In genomic region chr11:84972067-84972466, GRCm38 (mm10) we compare ENCODE assay signal across 13 mouse cellular contexts. TPM values are rescaled to one million over a fixed set of nuclear protein-coding genes. Genes with fewer than 3 reads are reported as not detected.
A peak's percentile ranks its signal among the peaks of the same experiment; 100 is the strongest.
DNase-seq lines count a peak whose midpoint lies in the region; ATAC-seq and TF ChIP-seq lines count a peak whose summit lies in the region.
"Had no signal": no experiment of that assay in that cellular context is flagged by ENCODE, and none has a peak within 500 bp of the region (broad histone marks: within the 10 kb centered on the region; RNA-seq: fewer than 3 reads in every experiment).

No protein-coding gene starts in this region.

- no peaks in the 10 kb centered on the region for H3K9me3 ChIP-seq in liver, embryonic 12.5 days (replicated peaks)
- H3K9me3 ChIP-seq: hindbrain, embryonic 10.5 days had no signal

- ATAC-seq in liver, embryonic 12.5 days, result no peak
- ATAC-seq: forebrain, embryonic 16.5 days had no signal

- H3K27me3 ChIP-seq in cerebellum, adult 2 months (ENCODE audit: control insufficient read depth, insufficient read depth, low read length), result no peaks in the 10 kb centered on the region
- 0 out of 2 replicates have a peak, but pooled peaks cover 3% of the 10 kb centered on the region for H3K27me3 ChIP-seq in liver, embryonic 12.5 days (replicated peaks)

- H3K4me2 ChIP-seq in liver, embryonic 12.5 days, result no peak overlapping the region

- no peak overlapping the region for H3K27ac ChIP-seq in cerebellum, adult 2 months (ENCODE audit: insufficient read depth, low read length)
- no peak overlapping the region for H3K27ac ChIP-seq in liver, embryonic 12.5 days
- H3K27ac ChIP-seq: hindbrain, embryonic 10.5 days had no signal

- no peak overlapping the region for H3K9ac ChIP-seq in liver, embryonic 12.5 days

- no peak overlapping the region for H3K4me3 ChIP-seq in cerebellum, adult 2 months (replicated peaks; ENCODE audit: insufficient read depth, low read depth, low read length)
- no peak overlapping the region for H3K4me3 ChIP-seq in lung, adult 2 months (replicated peaks; ENCODE audit: extremely low read depth, low read depth, low read length)
- H3K4me3 ChIP-seq in liver, embryonic 12.5 days, result no peak overlapping the region
- H3K4me3 ChIP-seq: hindbrain, embryonic 10.5 days had no signal

- H3K36me3 ChIP-seq in liver, embryonic 12.5 days, result no peaks in the 10 kb centered on the region
- H3K36me3 ChIP-seq: hindbrain, embryonic 10.5 days had no signal

- DNase-seq in cerebellum, adult 2 months, result peak; percentile 56 to 59
- DNase-seq in cerebellum, adult 11 months, result no peak
- DNase-seq in lung, adult 18-20 months, result peak; percentile 33 to 48
- DNase-seq in lung, adult 2 months, result no peak
- peak; percentile 87 to 90 for DNase-seq in adrenal gland, postnatal 36 days
- peak; percentile 53 for DNase-seq in lung, postnatal 10 days
- DNase-seq in c-Kit-positive CD71-positive TER-119-positive erythroid progenitor cells, embryonic 14.5 days (ENCODE audit: low spot score), result no peak
- DNase-seq: right cerebral cortex, adult 18-20 months had no signal

- no peak for TF ChIP-seq POLR2A in cerebellum, adult 2 months (IDR thresholded peaks at IDR 0.05; ENCODE audit: borderline replicate concordance, insufficient read depth, low read length)
- no peak for TF ChIP-seq POLR2A in lung, adult 2 months (IDR thresholded peaks at IDR 0.05; ENCODE audit: borderline replicate concordance, extremely low read depth, low read depth, low read length)

- peaks cover 21% of the 10 kb centered on the region for H3K4me1 ChIP-seq in cerebellum, adult 2 months (ENCODE audit: control insufficient read depth, insufficient read depth, low read length)
- peaks cover 19% of the 10 kb centered on the region for H3K4me1 ChIP-seq in lung, adult 2 months (ENCODE audit: control insufficient read depth, insufficient read depth, low read length)
- 0 out of 2 replicates have a peak, but pooled peaks cover 11% of the 10 kb centered on the region for H3K4me1 ChIP-seq in liver, embryonic 12.5 days

- 12% methylated on average over 3 of the region's 3 CpGs for WGBS in cerebellum, adult 2 months
- WGBS in lung, adult 2 months, result 34% methylated on average over 3 of the region's 3 CpGs
- 53% methylated on average over 3 of the region's 3 CpGs for WGBS in liver, embryonic 12.5 days (ENCODE audit: insufficient replicate concordance)

- no peak for TF ChIP-seq CTCF in cerebellum, adult 2 months (IDR thresholded peaks at IDR 0.05; ENCODE audit: borderline replicate concordance, insufficient read depth, low read depth, low read length)
- TF ChIP-seq CTCF in lung, adult 2 months (IDR thresholded peaks at IDR 0.05; ENCODE audit: insufficient read depth, low read length), result no peak

RNA-seq across cellular contexts. Expression of gene Car4, which starts 14.5 kb away (rescaled TPM):
- polyA plus RNA-seq in cerebellum, adult 2 months (2012; rRNA removed), result 187 and 208 TPM in 2 replicates
- polyA plus RNA-seq in lung, adult 2 months (2012; rRNA removed), result 143 and 190 TPM in 2 replicates
- total RNA-seq in adrenal gland, postnatal 36 days (2021), result 10 to 100 TPM in 1 of 2 experiments, 1 to 10 TPM in 1; 7.3 to 11.7 TPM
- polyA plus RNA-seq in liver, embryonic 12.5 days (2016; fragmentation: Nextera tagmentation; extraction: Ambion mirVana), result 2.7 and 3.1 TPM in 2 replicates
- total RNA-seq: liver, adult 2 months; megakaryocyte-erythroid progenitor cell, adult 5-6 weeks had no signal

RNA-seq across cellular contexts. Expression of gene Znhit3, which starts 55.9 kb away (rescaled TPM):
- 44.7 and 47.5 TPM in 2 replicates for polyA plus RNA-seq in cerebellum, adult 2 months (2012; rRNA removed)
- 6.5 and 7.7 TPM in 2 replicates for polyA plus RNA-seq in lung, adult 2 months (2012; rRNA removed)
- total RNA-seq in adrenal gland, postnatal 36 days (2021), result 10 to 100 TPM; 12.0 to 15.3 TPM
- polyA plus RNA-seq in liver, embryonic 12.5 days (2016; fragmentation: Nextera tagmentation; extraction: Ambion mirVana), result 60.0 and 62.4 TPM in 2 replicates

Comparison
In these comparisons a context has a peak if more than half of its experiments do, and no peak if none do; other contexts are left out.
1. DNase-seq: peak in cerebellum, adult 2 months (2 of 2), lung, adult 18-20 months (2 of 2), adrenal gland, postnatal 36 days (2 of 2) and lung, postnatal 10 days (single experiment); none in cerebellum, adult 11 months (single experiment), lung, adult 2 months (single experiment) and c-Kit-positive CD71-positive TER-119-positive erythroid progenitor cells, embryonic 14.5 days (single experiment).
2. RNA of gene Car4, which starts 14.5 kb away (polyA plus RNA-seq): 143 to 190 TPM in lung, adult 2 months and 187 to 208 TPM in cerebellum, adult 2 months; 2.7 to 3.1 TPM in liver, embryonic 12.5 days; every median in the first group is over 10 times any median in the second.